Mouse (Mus musculus): ENCODE measurements around the gene Rtbdn. TPM values are rescaled to one million over a fixed set of nuclear protein-coding genes. Genes with fewer than 3 reads are reported as not detected.

Rtbdn gene
- polyA plus RNA-seq (2015; fragmentation: Illumina TruSeq; extraction: RNeasy Lipid Tissue Mini Kit (QIAGEN cat#74804); ENCODE audit: low read depth, low replicate concordance) = 1.1 TPM

GRCm38 (mm10) chr8:84946528-84947240 is at the start of gene Rtbdn:
Gene Rtbdn (plus strand): TSS chr8:84946991.

GRCm38 (mm10) chr8:84901752-84902151 is 45.0 kb upstream of the Rtbdn start, which contains the start of gene Klf1:
Gene Klf1 (plus strand): TSS chr8:84901928.

GRCm38 (mm10) chr8:84908421-84909161 is 38.2 kb upstream of the Rtbdn start, which contains the start of gene Dnase2a:
Gene Dnase2a (plus strand): TSS chr8:84908560.

GRCm38 (mm10) chr8:84936962-84937546 is 9.7 kb upstream of the Rtbdn start, which contains the start of gene Mast1:
Gene Mast1 (minus strand): TSS chr8:84937359.

GRCm38 (mm10) chr8:84969241-84970134 is 22.7 kb downstream of the Rtbdn start, which contains the start of the genes Gm49661, Prdx2 and Rnaseh2a:
Gene Gm49661 (minus strand): TSS chr8:84969433.
Gene Prdx2 (plus strand): TSS chr8:84969587.
Gene Rnaseh2a (minus strand): TSS chr8:84969767.

GRCm38 (mm10) chr8:84978248-84978940 is 31.6 kb downstream of the Rtbdn start, which contains the start of gene Junb:
Gene Junb (minus strand): TSS chr8:84978718.

GRCm38 (mm10) chr8:84990349-84990748 is 43.6 kb downstream of the Rtbdn start, which contains the start of gene Hook2:
Gene Hook2 (plus strand): TSS chr8:84990603.

Other genes with a start within 250 kb of the Rtbdn start
- 2.2 TPM for gene Lyl1, start 245.5 kb upstream of the Rtbdn start, polyA plus RNA-seq (2015; fragmentation: Illumina TruSeq; extraction: RNeasy Lipid Tissue Mini Kit (QIAGEN cat#74804); ENCODE audit: low read depth, low replicate concordance)
- not detected for gene G430095P16Rik, start 224.0 kb upstream of the Rtbdn start, polyA plus RNA-seq (2015; fragmentation: Illumina TruSeq; extraction: RNeasy Lipid Tissue Mini Kit (QIAGEN cat#74804); ENCODE audit: low read depth, low replicate concordance)
- gene Nfix, start 146.6 kb upstream of the Rtbdn start, polyA plus RNA-seq (2015; fragmentation: Illumina TruSeq; extraction: RNeasy Lipid Tissue Mini Kit (QIAGEN cat#74804); ENCODE audit: low read depth, low replicate concordance) = 90.4 TPM
- gene Dand5, start 124.2 kb upstream of the Rtbdn start, polyA plus RNA-seq (2015; fragmentation: Illumina TruSeq; extraction: RNeasy Lipid Tissue Mini Kit (QIAGEN cat#74804); ENCODE audit: low read depth, low replicate concordance) = 16.9 TPM
- 31.0 TPM for gene Gadd45gip1, start 115.5 kb upstream of the Rtbdn start, polyA plus RNA-seq (2015; fragmentation: Illumina TruSeq; extraction: RNeasy Lipid Tissue Mini Kit (QIAGEN cat#74804); ENCODE audit: low read depth, low replicate concordance)
- gene Rad23a, start 106.3 kb upstream of the Rtbdn start, polyA plus RNA-seq (2015; fragmentation: Illumina TruSeq; extraction: RNeasy Lipid Tissue Mini Kit (QIAGEN cat#74804); ENCODE audit: low read depth, low replicate concordance) = 79.6 TPM
- gene Calr, start 100.1 kb upstream of the Rtbdn start, polyA plus RNA-seq (2015; fragmentation: Illumina TruSeq; extraction: RNeasy Lipid Tissue Mini Kit (QIAGEN cat#74804); ENCODE audit: low read depth, low replicate concordance) = 635 TPM
- gene Farsa, start 90.0 kb upstream of the Rtbdn start, polyA plus RNA-seq (2015; fragmentation: Illumina TruSeq; extraction: RNeasy Lipid Tissue Mini Kit (QIAGEN cat#74804); ENCODE audit: low read depth, low replicate concordance) = 39.4 TPM
- 5.3 TPM for gene Syce2, start 74.9 kb upstream of the Rtbdn start, polyA plus RNA-seq (2015; fragmentation: Illumina TruSeq; extraction: RNeasy Lipid Tissue Mini Kit (QIAGEN cat#74804); ENCODE audit: low read depth, low replicate concordance)
- gene Gcdh, start 53.1 kb upstream of the Rtbdn start, polyA plus RNA-seq (2015; fragmentation: Illumina TruSeq; extraction: RNeasy Lipid Tissue Mini Kit (QIAGEN cat#74804); ENCODE audit: low read depth, low replicate concordance) = 39.4 TPM
- not detected for gene Klf1, start 45.1 kb upstream of the Rtbdn start, polyA plus RNA-seq (2015; fragmentation: Illumina TruSeq; extraction: RNeasy Lipid Tissue Mini Kit (QIAGEN cat#74804); ENCODE audit: low read depth, low replicate concordance)
- gene Dnase2a, start 38.4 kb upstream of the Rtbdn start, polyA plus RNA-seq (2015; fragmentation: Illumina TruSeq; extraction: RNeasy Lipid Tissue Mini Kit (QIAGEN cat#74804); ENCODE audit: low read depth, low replicate concordance) = 5.7 TPM
- 44.7 TPM for gene Mast1, start 9.6 kb upstream of the Rtbdn start, polyA plus RNA-seq (2015; fragmentation: Illumina TruSeq; extraction: RNeasy Lipid Tissue Mini Kit (QIAGEN cat#74804); ENCODE audit: low read depth, low replicate concordance)
- gene Gm49661, start 22.4 kb downstream of the Rtbdn start, polyA plus RNA-seq (2015; fragmentation: Illumina TruSeq; extraction: RNeasy Lipid Tissue Mini Kit (QIAGEN cat#74804); ENCODE audit: low read depth, low replicate concordance) = not detected
- gene Prdx2, start 22.6 kb downstream of the Rtbdn start, polyA plus RNA-seq (2015; fragmentation: Illumina TruSeq; extraction: RNeasy Lipid Tissue Mini Kit (QIAGEN cat#74804); ENCODE audit: low read depth, low replicate concordance) = 473 TPM
- 42.3 TPM for gene Rnaseh2a, start 22.8 kb downstream of the Rtbdn start, polyA plus RNA-seq (2015; fragmentation: Illumina TruSeq; extraction: RNeasy Lipid Tissue Mini Kit (QIAGEN cat#74804); ENCODE audit: low read depth, low replicate concordance)
- gene Junb, start 31.7 kb downstream of the Rtbdn start, polyA plus RNA-seq (2015; fragmentation: Illumina TruSeq; extraction: RNeasy Lipid Tissue Mini Kit (QIAGEN cat#74804); ENCODE audit: low read depth, low replicate concordance) = 57.7 TPM
- gene Hook2, start 43.6 kb downstream of the Rtbdn start, polyA plus RNA-seq (2015; fragmentation: Illumina TruSeq; extraction: RNeasy Lipid Tissue Mini Kit (QIAGEN cat#74804); ENCODE audit: low read depth, low replicate concordance) = 10.3 TPM
- gene Best2, start 67.5 kb downstream of the Rtbdn start, polyA plus RNA-seq (2015; fragmentation: Illumina TruSeq; extraction: RNeasy Lipid Tissue Mini Kit (QIAGEN cat#74804); ENCODE audit: low read depth, low replicate concordance) = not detected
- 210 TPM for gene Asna1, start 78.3 kb downstream of the Rtbdn start, polyA plus RNA-seq (2015; fragmentation: Illumina TruSeq; extraction: RNeasy Lipid Tissue Mini Kit (QIAGEN cat#74804); ENCODE audit: low read depth, low replicate concordance)
- gene Trir, start 79.8 kb downstream of the Rtbdn start, polyA plus RNA-seq (2015; fragmentation: Illumina TruSeq; extraction: RNeasy Lipid Tissue Mini Kit (QIAGEN cat#74804); ENCODE audit: low read depth, low replicate concordance) = 98.7 TPM
- gene Tnpo2, start 89.9 kb downstream of the Rtbdn start, polyA plus RNA-seq (2015; fragmentation: Illumina TruSeq; extraction: RNeasy Lipid Tissue Mini Kit (QIAGEN cat#74804); ENCODE audit: low read depth, low replicate concordance) = 86.8 TPM
- 19.6 TPM for gene Fbxw9, start 113.1 kb downstream of the Rtbdn start, polyA plus RNA-seq (2015; fragmentation: Illumina TruSeq; extraction: RNeasy Lipid Tissue Mini Kit (QIAGEN cat#74804); ENCODE audit: low read depth, low replicate concordance)
- 7.4 TPM for gene Gm5741, start 121.0 kb downstream of the Rtbdn start, polyA plus RNA-seq (2015; fragmentation: Illumina TruSeq; extraction: RNeasy Lipid Tissue Mini Kit (QIAGEN cat#74804); ENCODE audit: low read depth, low replicate concordance)
- 80.6 TPM for gene Dhps, start 124.8 kb downstream of the Rtbdn start, polyA plus RNA-seq (2015; fragmentation: Illumina TruSeq; extraction: RNeasy Lipid Tissue Mini Kit (QIAGEN cat#74804); ENCODE audit: low read depth, low replicate concordance)
- gene Wdr83os, start 133.7 kb downstream of the Rtbdn start, polyA plus RNA-seq (2015; fragmentation: Illumina TruSeq; extraction: RNeasy Lipid Tissue Mini Kit (QIAGEN cat#74804); ENCODE audit: low read depth, low replicate concordance) = 86.9 TPM
- 34.9 TPM for gene Wdr83, start 134.3 kb downstream of the Rtbdn start, polyA plus RNA-seq (2015; fragmentation: Illumina TruSeq; extraction: RNeasy Lipid Tissue Mini Kit (QIAGEN cat#74804); ENCODE audit: low read depth, low replicate concordance)
- gene Man2b1, start 136.3 kb downstream of the Rtbdn start, polyA plus RNA-seq (2015; fragmentation: Illumina TruSeq; extraction: RNeasy Lipid Tissue Mini Kit (QIAGEN cat#74804); ENCODE audit: low read depth, low replicate concordance) = 29.5 TPM
- gene Zfp791, start 176.1 kb downstream of the Rtbdn start, polyA plus RNA-seq (2015; fragmentation: Illumina TruSeq; extraction: RNeasy Lipid Tissue Mini Kit (QIAGEN cat#74804); ENCODE audit: low read depth, low replicate concordance) = 6.6 TPM
- not detected for gene Cks1brt, start 204.9 kb downstream of the Rtbdn start, polyA plus RNA-seq (2015; fragmentation: Illumina TruSeq; extraction: RNeasy Lipid Tissue Mini Kit (QIAGEN cat#74804); ENCODE audit: low read depth, low replicate concordance)

All from brain, adult 10 weeks (tissue).